Mouse (Mus musculus) C2C12 (cell line): ENCODE results near the gene Kdelc2. TPM values are rescaled to one million over a fixed set of nuclear protein-coding genes. Genes with fewer than 3 reads are reported as not detected.

Experiments
- H3K27me3 ChIP-seq: one replicate; pipeline ENCODE4 v1.6.1; 2011; ENCODE audit not compliant: control insufficient read depth, insufficient read depth, insufficient read length
- H3K36me3 ChIP-seq: one replicate; pipeline ENCODE4 v1.6.1; 2011; ENCODE audit not compliant: control insufficient read depth, insufficient read depth
- H3K4me3 ChIP-seq: one replicate; pipeline ENCODE4 v1.5.1; 2011; ENCODE audit warnings: mild to moderate bottlenecking, control low read depth; ENCODE audit not compliant: poor library complexity, insufficient read depth, severe bottlenecking
- H3K79me2 ChIP-seq: one replicate; pipeline ENCODE4 v1.6.1; 2011; ENCODE audit not compliant: control insufficient read depth, insufficient read depth
- H3K79me3 ChIP-seq: one replicate; pipeline ENCODE4 v1.6.1; 2011; ENCODE audit warnings: low read depth, control low read depth
- H3ac ChIP-seq: one replicate; pipeline ENCODE3; 2011; ENCODE audit warnings: low read depth; ENCODE audit not compliant: control insufficient read depth, insufficient read length
- CEBPB ChIP-seq: IDR thresholded peaks from one replicate; pipeline ENCODE4 v1.6.1; 2011; ENCODE audit warnings: low read depth, mild to moderate bottlenecking, control low read depth, moderate library complexity
- CTCF ChIP-seq: IDR thresholded peaks from one replicate; pipeline ENCODE4 v1.5.1; 2011; ENCODE audit not compliant: control insufficient read depth, insufficient read depth, insufficient read length
- FOSL1 ChIP-seq: IDR thresholded peaks from one replicate; pipeline ENCODE4 v1.8.0; 2011; ENCODE audit warnings: mild to moderate bottlenecking, low read length; ENCODE audit not compliant: poor library complexity, insufficient read depth, severe bottlenecking
- MAX ChIP-seq: IDR thresholded peaks from one replicate; pipeline ENCODE4 v1.6.1; 2011; ENCODE audit warnings: mild to moderate bottlenecking, control low read depth
- MYOD1 ChIP-seq: IDR thresholded peaks from one replicate; pipeline ENCODE4 v1.6.1; 2011; ENCODE audit warnings: low read depth; ENCODE audit not compliant: control insufficient read depth, insufficient read length
- MYOG ChIP-seq: IDR thresholded peaks from one replicate; pipeline ENCODE4 v1.6.1; 2011; ENCODE audit not compliant: control insufficient read depth, insufficient read length; ENCODE audit errors: extremely low read depth
- USF1 ChIP-seq: IDR thresholded peaks from one replicate; pipeline ENCODE4 v1.6.1; 2011; ENCODE audit warnings: low read depth, mild to moderate bottlenecking, control low read depth, moderate library complexity
- microRNA-seq: library from miRNA; unstranded; fragments of <30 nt; microRNA quantifications from one replicate; pipeline ENCODE4, GENCODE M21; 2019; ENCODE audit warnings: borderline microRNAs expressed
- polyA plus RNA-seq: library from polyadenylated mRNA; unstranded; fragments of >200 nt; fragmentation: generic; extraction: Trizol; gene quantifications from one replicate; pipeline ENCODE4 v1.2.1, GENCODE M21; 2012; ENCODE audit warnings: missing spikeins

The Kdelc2 gene
- polyA plus RNA-seq, 1 experiment, result 5.2 TPM

- H3K79me2 ChIP-seq, result no peaks in the 10 kb centered on the region
- no peak overlapping the region for H3ac ChIP-seq
- TF ChIP-seq CTCF (no peak), MYOD1 (no peak), CEBPB (no peak), FOSL1 (no peak), MYOG (no peak), USF1 (no peak), MAX (no peak)
- no peaks in the 10 kb centered on the region for H3K36me3 ChIP-seq
- H3K27me3 ChIP-seq, result no peaks in the 10 kb centered on the region
- H3K79me3 ChIP-seq, result no peaks in the 10 kb centered on the region
- no peak overlapping the region for H3K4me3 ChIP-seq
Measured at GRCm38 (mm10) chr9:53422133-53422896, 38.5 kb downstream of the Kdelc2 start.

- Histone ChIP-seq H3K36me3 (no peaks in the 10 kb centered on the region), H3K79me2 (no peaks in the 10 kb centered on the region)
- TF ChIP-seq CTCF, result no peak
Measured at GRCm38 (mm10) chr9:53426726-53427125, 42.9 kb downstream of the Kdelc2 start.

GRCm38 (mm10) chr9:53427638-53428037 is 43.8 kb downstream of the Kdelc2 start:
- Histone ChIP-seq H3K79me2 (no peaks in the 10 kb centered on the region), H3K27me3 (no peaks in the 10 kb centered on the region), H3ac (no peak overlapping the region), H3K4me3 (no peak overlapping the region), H3K36me3 (no peaks in the 10 kb centered on the region), H3K79me3 (no peaks in the 10 kb centered on the region)
- TF ChIP-seq MAX (no peak), MYOG (no peak), CTCF (no peak), MYOD1 (no peak), FOSL1 (no peak), CEBPB (no peak), USF1 (no peak)

More at GRCm38 (mm10) chr9:53426726-53427125, 42.9 kb downstream of the Kdelc2 start:
- no peaks in the 10 kb centered on the region for H3K27me3 ChIP-seq
- no peaks in the 10 kb centered on the region for H3K79me3 ChIP-seq
- no peak overlapping the region for H3K4me3 ChIP-seq
- H3ac ChIP-seq, result no peak overlapping the region

GRCm38 (mm10) chr9:53435830-53436570 is 52.2 kb downstream of the Kdelc2 start:
- Histone ChIP-seq H3K79me2 (no peaks in the 10 kb centered on the region), H3ac (no peak overlapping the region), H3K27me3 (no peaks in the 10 kb centered on the region), H3K36me3 (peaks cover 7% of the 10 kb centered on the region), H3K4me3 (no peak overlapping the region), H3K79me3 (no peaks in the 10 kb centered on the region)
- TF ChIP-seq MAX (no peak), MYOD1 (no peak), CTCF (no peak), FOSL1 (no peak), CEBPB (no peak), USF1 (no peak), MYOG (no peak)

- no peaks in the 10 kb centered on the region for H3K79me2 ChIP-seq
- no peaks in the 10 kb centered on the region for H3K79me3 ChIP-seq
- H3K4me3 ChIP-seq, result no peak overlapping the region
- H3ac ChIP-seq, result no peak overlapping the region
- TF ChIP-seq CTCF (no peak), MAX (no peak), FOSL1 (no peak), USF1 (no peak), CEBPB (no peak), MYOD1 (no peak), MYOG (no peak)
- H3K36me3 ChIP-seq, result peaks cover 25% of the 10 kb centered on the region
- H3K27me3 ChIP-seq, result no peaks in the 10 kb centered on the region
Measured at GRCm38 (mm10) chr9:53450609-53451008, 66.8 kb downstream of the Kdelc2 start.

Small RNAs within 50 kb of the gene (microRNA-seq; reads per million reads assigned to microRNA genes)
- gene Mir130c, result not detected

Other genes starting within 250 kb of the Kdelc2 start
- gene Ddx10, start 136.0 kb upstream of the Kdelc2 start, polyA plus RNA-seq, result 6.5 TPM
- not detected for gene Exph5, start 82.4 kb upstream of the Kdelc2 start, polyA plus RNA-seq
- 0.06 TPM for gene 4930550C14Rik, start 18.3 kb downstream of the Kdelc2 start, polyA plus RNA-seq
- gene Atm, start 152.7 kb downstream of the Kdelc2 start, polyA plus RNA-seq, result 3.3 TPM
- 3.0 TPM for gene Npat, start 153.0 kb downstream of the Kdelc2 start, polyA plus RNA-seq
- 28.3 TPM for gene Acat1, start 226.4 kb downstream of the Kdelc2 start, polyA plus RNA-seq